Mouse (Mus musculus) c-Kit-positive CD71-negative TER-119-negative erythroid progenitor cells, embryonic 14.5 days (primary cell): ENCODE measurements at regions not wholly inside any gene's neighbourhood (a gene's known extent, or its start where the extent isn't known, plus 50 kb on each side); places are given as distances from the start of the nearest gene placed in this dataset.

Experiments
- DNase-seq: peaks from one replicate; pipeline ENCODE4 v3.0.0-alpha.2; 2013; ENCODE audit warnings: low read depth

- no peak for DNase-seq
Measured at GRCm38 (mm10) chr11:56290651-56291578, 250.1 kb upstream of the Nmur2 start.

- no peak for DNase-seq
Measured at GRCm38 (mm10) chr11:56285575-56286260, 244.9 kb upstream of the Nmur2 start.

DNA sequence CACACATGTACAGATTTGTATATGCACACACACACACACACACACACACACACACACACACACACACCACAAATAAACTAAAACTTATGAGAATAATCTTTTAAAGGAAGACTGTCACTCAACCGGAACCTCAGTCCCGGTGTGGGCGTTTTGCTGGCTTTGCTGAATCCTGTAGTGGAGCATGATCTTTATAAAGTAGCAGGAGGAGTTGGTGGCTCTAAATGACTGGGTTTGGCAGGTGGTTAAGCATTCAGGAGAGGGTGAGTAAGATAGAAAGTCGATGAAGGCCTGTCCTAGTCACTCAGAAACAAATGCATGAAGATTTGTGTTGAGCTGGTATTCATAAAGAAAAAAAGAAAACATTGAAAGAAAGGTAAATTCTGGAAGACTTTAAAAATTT lies 240.4 kb upstream of the Nmur2 start:
- DNase-seq, result no peak

GRCm38 (mm10) chr11:56280216-56280615 lies 239.4 kb upstream of the Nmur2 start:
- DNase-seq, result no peak

GRCm38 (mm10) chr11:56269915-56270493 lies 229.2 kb upstream of the Nmur2 start:
- DNase-seq, result no peak

DNA sequence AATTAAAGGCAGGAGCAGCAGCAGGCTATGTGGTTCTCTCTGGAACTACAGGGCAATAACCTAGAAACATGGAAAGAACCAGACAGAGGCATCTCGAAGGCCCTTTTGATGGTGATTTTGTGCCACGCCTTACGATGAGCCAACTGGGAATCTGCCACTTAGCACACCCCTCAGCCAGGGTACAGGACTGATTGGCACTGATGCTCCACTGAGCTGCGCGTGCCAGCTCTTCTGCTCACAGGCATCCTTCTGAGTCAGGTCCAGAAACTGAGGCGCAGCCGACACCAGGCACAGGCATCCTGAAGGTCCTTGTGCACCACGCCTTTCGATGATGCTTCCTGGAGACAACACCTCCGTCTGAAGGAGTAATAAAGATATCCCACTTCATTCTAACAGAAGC lies 221.9 kb upstream of the Nmur2 start:
- no peak for DNase-seq

GRCm38 (mm10) chr11:56256356-56256755 lies 215.5 kb upstream of the Nmur2 start:
- DNase-seq, result no peak

DNA sequence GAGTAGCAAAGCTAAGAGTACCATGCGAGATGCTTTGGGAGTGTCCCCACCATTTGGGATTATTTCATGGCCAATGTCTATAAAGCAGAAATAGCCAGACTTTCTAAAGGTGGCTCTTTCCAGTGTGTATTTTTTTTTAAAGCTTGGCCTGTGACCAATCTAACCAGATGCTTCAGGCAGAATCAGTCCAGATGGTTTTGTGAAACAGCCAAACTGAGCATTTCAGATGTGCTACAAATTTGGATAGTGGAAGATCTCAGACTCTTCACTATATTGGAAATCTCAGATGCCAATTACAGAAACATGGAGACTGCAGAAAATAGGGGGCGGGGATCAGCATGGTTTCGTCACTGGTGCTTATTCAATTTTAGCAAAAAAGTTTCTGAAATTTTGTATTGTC lies 213.6 kb upstream of the Nmur2 start:
- DNase-seq, result no peak

DNA sequence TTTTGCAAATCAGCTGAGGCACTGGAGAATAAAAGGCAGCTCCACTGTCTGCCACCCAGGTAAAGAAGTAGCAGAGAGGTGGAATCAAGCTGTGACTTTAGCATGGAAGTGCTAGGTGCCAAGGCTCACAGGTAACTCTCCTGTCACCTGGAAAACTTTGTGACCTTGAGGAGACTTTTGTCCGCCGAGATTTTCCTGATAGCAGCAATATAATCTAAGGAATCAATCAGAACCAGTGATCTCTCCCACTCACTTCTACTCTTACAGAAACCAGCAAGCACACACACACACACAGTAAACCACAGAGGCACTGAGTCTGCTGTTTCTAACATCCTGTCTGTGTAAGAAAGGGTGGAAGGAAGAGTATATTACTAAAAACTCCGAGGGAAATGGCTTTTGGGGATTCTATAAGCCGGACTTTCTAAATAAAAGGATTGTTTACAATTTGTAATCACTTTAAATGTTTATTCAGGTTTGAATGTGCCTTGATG lies 206.6 kb upstream of the Nmur2 start:
- DNase-seq, result no peak

DNA sequence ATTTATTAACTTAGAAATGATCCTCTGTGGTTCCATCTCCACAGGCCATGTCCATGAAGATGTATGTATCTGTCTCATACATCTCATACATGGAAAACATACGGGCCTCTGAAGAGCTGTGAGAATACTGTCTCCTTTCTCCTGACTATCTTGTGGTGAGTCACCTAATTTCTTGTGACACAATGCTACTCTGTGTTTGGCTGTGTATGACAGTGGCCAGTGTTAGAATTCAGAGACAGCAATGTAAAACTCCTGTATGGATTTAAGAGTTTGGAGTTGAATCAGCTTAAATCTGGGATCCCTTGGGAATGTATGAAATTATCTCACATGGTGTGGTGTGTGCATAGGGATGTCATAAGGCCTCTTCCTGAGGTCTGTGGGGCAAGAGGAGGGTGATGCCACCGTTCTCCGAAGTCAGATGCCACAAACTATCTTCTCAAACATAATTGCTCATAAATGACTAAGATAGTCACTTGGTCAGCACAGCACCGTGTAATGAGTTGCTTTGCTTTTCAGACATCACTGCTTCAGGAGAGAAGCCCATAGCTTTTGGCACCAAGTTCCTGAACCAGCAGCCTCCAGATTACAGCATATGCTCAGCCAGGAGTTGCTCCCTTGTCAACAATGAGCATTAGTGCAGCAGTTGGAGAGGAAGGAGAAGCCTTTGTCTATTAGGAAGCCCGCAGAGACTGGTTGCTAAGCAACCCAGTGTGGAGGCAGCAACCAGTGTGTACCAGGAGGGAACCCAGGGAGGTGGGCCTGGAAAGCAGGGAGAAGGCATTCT lies 205.9 kb upstream of the Nmur2 start:
- no peak for DNase-seq

DNA sequence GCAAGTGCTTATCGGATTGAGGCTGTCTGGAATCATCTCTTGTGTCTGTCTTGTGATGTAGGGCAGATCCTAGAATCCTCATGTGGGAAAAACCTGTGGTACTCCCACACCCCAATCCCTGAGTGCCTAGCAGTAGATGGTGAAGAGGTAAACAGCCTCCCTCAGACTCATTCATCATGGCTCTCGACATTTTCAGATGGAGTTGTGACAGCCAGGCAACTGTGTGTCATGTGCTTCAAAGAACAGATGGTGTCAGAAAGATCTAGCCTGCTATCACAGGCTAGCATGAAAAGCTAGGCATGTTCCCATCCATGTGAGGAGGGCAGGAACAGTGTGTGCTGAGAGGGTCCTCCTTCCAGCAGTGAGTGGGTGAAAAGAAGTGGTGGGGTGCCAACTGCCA lies 204.1 kb upstream of the Nmur2 start:
- no peak for DNase-seq

- no peak for DNase-seq
Measured at GRCm38 (mm10) chr11:56243447-56243846, 202.6 kb upstream of the Nmur2 start.

DNA sequence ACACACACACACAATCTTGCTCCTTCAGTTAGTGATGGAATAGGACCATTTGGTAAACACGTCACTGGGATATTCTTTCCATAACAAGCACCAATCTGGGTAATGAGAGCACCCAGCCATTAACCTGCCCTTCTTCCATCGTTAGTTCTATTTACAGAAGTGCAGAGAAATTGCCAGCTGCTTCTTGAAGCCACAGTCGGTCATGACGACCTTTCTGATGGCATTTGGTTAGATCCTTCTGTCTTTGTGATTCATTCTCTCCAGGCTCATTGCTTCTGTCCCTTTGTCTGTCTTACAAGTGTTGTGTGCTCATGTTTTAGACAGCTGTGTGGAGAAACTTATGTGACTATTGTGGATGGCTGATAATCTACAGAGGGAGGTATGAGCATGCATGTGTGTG lies 197.9 kb upstream of the Nmur2 start:
- DNase-seq, result no peak

DNA sequence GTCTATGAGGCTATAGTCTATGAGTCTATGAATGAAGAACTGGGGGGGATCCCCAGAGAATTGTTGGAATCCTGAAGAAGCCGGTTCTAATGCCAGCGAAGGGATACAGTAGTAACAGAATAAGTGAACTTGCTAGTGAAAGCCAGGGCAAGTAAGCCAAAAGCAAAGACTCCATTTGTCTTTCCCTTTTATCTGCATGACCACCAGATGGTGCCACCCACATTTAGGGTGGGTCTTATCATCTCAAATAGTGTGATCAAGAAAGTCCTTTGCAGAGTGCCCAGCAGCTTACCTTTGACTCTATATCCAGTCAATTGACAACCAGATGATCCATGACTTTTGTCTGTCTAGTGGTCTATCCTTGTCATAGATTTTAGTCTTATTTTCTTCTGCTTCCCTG lies 184.2 kb upstream of the Nmur2 start:
- DNase-seq, result no peak

DNA sequence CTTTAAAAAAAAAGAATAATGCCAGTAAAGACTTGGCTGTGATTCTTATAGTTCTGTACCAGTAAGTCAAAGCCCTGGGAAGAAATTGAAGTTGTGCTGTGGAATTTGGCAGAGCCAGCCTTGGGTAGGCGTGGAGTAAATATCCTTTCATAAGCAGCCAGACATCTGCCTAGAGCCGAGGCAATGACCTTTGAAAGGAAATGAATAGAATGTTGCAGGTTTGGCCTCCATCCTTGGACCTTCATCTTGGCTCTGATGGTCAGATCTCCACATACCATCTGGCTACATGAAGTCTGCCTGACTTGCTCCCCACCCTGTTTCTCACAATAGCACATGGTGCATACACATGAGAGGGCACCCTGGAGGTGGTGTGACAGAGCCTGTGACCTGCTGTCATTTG lies 174.9 kb upstream of the Nmur2 start:
- DNase-seq, result no peak

DNA sequence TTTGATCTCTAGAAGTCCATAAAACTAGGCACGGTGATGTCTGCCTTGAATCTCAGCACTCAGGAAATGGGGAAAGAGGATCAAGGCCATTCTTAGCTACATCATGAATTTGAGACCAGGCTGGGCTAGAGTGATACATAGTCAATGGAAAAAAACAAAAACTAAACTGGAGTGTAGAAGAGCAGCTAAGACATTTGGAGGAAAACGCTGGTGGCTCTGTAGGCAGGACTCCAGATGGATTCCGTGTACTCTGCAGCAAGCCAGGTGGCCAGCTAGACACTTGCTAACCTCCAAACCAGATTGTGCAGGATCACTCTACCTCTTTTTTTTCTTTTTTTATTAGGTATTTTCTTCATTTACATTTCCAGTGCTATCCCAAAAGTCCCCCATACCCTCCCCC lies 161.0 kb upstream of the Nmur2 start:
- DNase-seq, result no peak

GRCm38 (mm10) chr11:56195316-56195715 lies 154.5 kb upstream of the Nmur2 start:
- no peak for DNase-seq

DNA sequence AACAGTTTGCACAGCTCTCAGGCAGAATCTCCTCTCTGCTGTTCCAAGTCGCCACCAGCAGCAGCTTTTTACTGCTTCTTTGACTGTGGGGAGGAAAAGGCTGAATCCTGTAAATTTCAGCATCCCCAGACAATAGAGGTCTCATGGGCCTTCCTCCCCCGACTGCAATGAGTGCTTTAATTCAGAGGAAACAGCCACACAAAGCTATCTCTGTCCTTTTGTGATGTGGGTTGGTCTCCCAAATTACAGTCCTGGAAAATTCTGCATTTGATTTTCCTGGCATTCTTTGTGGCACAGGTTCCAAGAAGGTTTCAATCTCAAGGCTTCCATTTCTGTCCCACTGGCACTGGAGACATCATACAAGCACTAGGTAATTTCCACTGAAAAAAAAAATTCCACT lies 152.6 kb upstream of the Nmur2 start:
- DNase-seq, result no peak

- DNase-seq, result no peak
Measured at GRCm38 (mm10) chr11:56173895-56174294, 133.1 kb upstream of the Nmur2 start.

GRCm38 (mm10) chr11:56173246-56173645 lies 132.4 kb upstream of the Nmur2 start:
- DNase-seq, result no peak

GRCm38 (mm10) chr11:56169576-56169975 lies 128.8 kb upstream of the Nmur2 start:
- no peak for DNase-seq

- no peak for DNase-seq
Measured at GRCm38 (mm10) chr11:56166849-56167248, 126.0 kb upstream of the Nmur2 start.
